Mouse (Mus musculus) heart, postnatal 0 days (tissue): ENCODE results near the gene Slit1. TPM values are rescaled to one million over a fixed set of nuclear protein-coding genes. Genes with fewer than 3 reads are reported as not detected.

Source experiments
- ATAC-seq: fragments of 200-750 bp; cut with Nextera tagmentation; 2 replicates; pipeline ENCODE4 v1.8.0; 2017; ENCODE audit warnings: low read depth, moderate number of reproducible peaks, moderate library complexity; ENCODE audit not compliant: insufficient read depth
- DNase-seq: peaks from one replicate; pipeline ENCODE4 v3.0.0-alpha.2; 2016; ENCODE audit warnings: low spot score
- H3K27ac ChIP-seq: fragments of 300-500 bp; sonication (generic); 2 replicates; pipeline ENCODE4 v1.5.1; 2014; ENCODE audit warnings: low read depth, mild to moderate bottlenecking
- H3K27me3 ChIP-seq: fragments of 300-500 bp; sonication (generic); 2 replicates; pipeline ENCODE4 v1.6.1; 2014; ENCODE audit warnings: low read length, mixed read lengths; ENCODE audit not compliant: control insufficient read depth, insufficient read depth
- H3K36me3 ChIP-seq: fragments of 300-500 bp; sonication (generic); replicated peaks from 2 replicates; pipeline ENCODE4 v1.6.1; 2014; ENCODE audit warnings: low read length, mixed read lengths; ENCODE audit not compliant: control insufficient read depth, insufficient read depth
- H3K4me1 ChIP-seq: fragments of 300-500 bp; sonication (generic); 2 replicates; pipeline ENCODE4 v1.6.1; 2014; ENCODE audit warnings: antibody characterized with exemption; ENCODE audit not compliant: control insufficient read depth, insufficient read depth
- H3K4me2 ChIP-seq: fragments of 300-500 bp; sonication (generic); 2 replicates; pipeline ENCODE4 v1.6.1; 2014; ENCODE audit warnings: low read depth, mild to moderate bottlenecking, low read length, moderate library complexity
- H3K4me3 ChIP-seq: fragments of 300-500 bp; sonication (generic); 2 replicates; pipeline ENCODE4 v1.5.1; 2014; ENCODE audit warnings: low read depth, low read length
- H3K9ac ChIP-seq: fragments of 300-500 bp; sonication (generic); replicated peaks from 2 replicates; pipeline ENCODE4 v1.6.1; 2014; ENCODE audit warnings: low read depth, low read length, mixed read lengths
- H3K9me3 ChIP-seq: fragments of 300-500 bp; sonication (generic); replicated peaks from 2 replicates; pipeline ENCODE4 v1.6.1; 2016; ENCODE audit warnings: low read length; ENCODE audit not compliant: control insufficient read depth
- CTCF ChIP-seq: IDR thresholded peaks from 2 replicates; pipeline ENCODE4 v1.5.1; 2016; ENCODE audit warnings: antibody characterized with exemption, control low read depth, low read depth
- EP300 ChIP-seq: IDR thresholded peaks from 2 replicates; pipeline ENCODE4 v1.6.1; 2016; ENCODE audit warnings: antibody characterized with exemption, low read depth
- WGBS: fragments of 180-500 bp; shearing (Covaris S2); extraction: QIAGEN DNeasy Blood & Tissue Kit; methylation state at CpG from one replicate; pipeline ENCODE4 v1.1.7; 2014; 5-methylcytosine and 5-hydroxymethylcytosine counted together
- microRNA-seq: library from miRNA; unstranded; fragments of <30 nt; microRNA quantifications from one replicate; pipeline ENCODE4, GENCODE M21; 2016
- polyA plus RNA-seq: library from polyadenylated mRNA; unstranded; fragments of >200 nt; fragmentation: Nextera tagmentation; extraction: Ambion mirVana; gene quantifications from 2 replicates; pipeline ENCODE4 v1.2.1, GENCODE M21; 2015
- total RNA-seq: library from RNA; depleted of rRNA; stranded (reverse); fragments of >200 nt; gene quantifications from 2 replicates; pipeline ENCODE4 v1.2.3, GENCODE M21; 2014; ENCODE audit warnings: low replicate concordance; rRNA removed

Slit1 gene
- total and polyA plus RNA-seq, 2 experiments from 2014 or later: 0.61 TPM; not detected in 1

GRCm38 (mm10) chr19:41560856-41561255, 182.6 kb downstream of the Slit1 start:
- ATAC-seq (no peak), DNase-seq (no peak)
- no peak overlapping the region for H3K4me3 ChIP-seq
- no peak for TF ChIP-seq EP300
- no peak for TF ChIP-seq CTCF
- H3K27me3 ChIP-seq: no peaks in the 10 kb centered on the region
- no peaks in the 10 kb centered on the region for H3K4me1 ChIP-seq
- WGBS: 91% methylated on average over 3 of the region's 3 CpGs
- no peaks in the 10 kb centered on the region for H3K9me3 ChIP-seq
- H3K4me2 ChIP-seq: no peak overlapping the region
- no peak overlapping the region for H3K27ac ChIP-seq
- H3K9ac ChIP-seq: no peak overlapping the region
- H3K36me3 ChIP-seq: peaks cover 29% of the 10 kb centered on the region

GRCm38 (mm10) chr19:41558891-41559486, 184.5 kb downstream of the Slit1 start:
- Histone ChIP-seq H3K4me1 (no peaks in the 10 kb centered on the region), H3K36me3 (peaks cover 35% of the 10 kb centered on the region), H3K27ac (no peak overlapping the region), H3K9ac (no peak overlapping the region), H3K4me2 (no peak overlapping the region), H3K27me3 (no peaks in the 10 kb centered on the region), H3K4me3 (no peak overlapping the region), H3K9me3 (no peaks in the 10 kb centered on the region)
- no peak for DNase-seq
- ATAC-seq: no peak
- WGBS: 91% methylated on average over 9 of the region's 9 CpGs
- TF ChIP-seq CTCF: no peak
- TF ChIP-seq EP300: no peak

- ATAC-seq: no peak
- H3K36me3 ChIP-seq: peaks cover 40% of the 10 kb centered on the region
- 87% methylated on average over 4 of the region's 4 CpGs for WGBS
Measured at GRCm38 (mm10) chr19:41557491-41557890, 186.0 kb downstream of the Slit1 start.

GRCm38 (mm10) chr19:41556981-41557380, 186.5 kb downstream of the Slit1 start:
- no peak overlapping the region for H3K9ac ChIP-seq
- TF ChIP-seq EP300 (no peak), CTCF (no peak)
- H3K27me3 ChIP-seq: no peaks in the 10 kb centered on the region
- no peak overlapping the region for H3K27ac ChIP-seq
- no peak overlapping the region for H3K4me2 ChIP-seq
- WGBS: 85% methylated on average over 4 of the region's 4 CpGs
- ATAC-seq (no peak), DNase-seq (no peak)
- peaks cover 40% of the 10 kb centered on the region for H3K36me3 ChIP-seq
- H3K4me1 ChIP-seq: no peaks in the 10 kb centered on the region
- H3K4me3 ChIP-seq: no peak overlapping the region
- H3K9me3 ChIP-seq: no peaks in the 10 kb centered on the region

More at GRCm38 (mm10) chr19:41557491-41557890, 186.0 kb downstream of the Slit1 start:
- Histone ChIP-seq H3K9ac (no peak overlapping the region), H3K9me3 (no peaks in the 10 kb centered on the region), H3K4me3 (no peak overlapping the region), H3K4me1 (no peaks in the 10 kb centered on the region), H3K4me2 (no peak overlapping the region), H3K27me3 (no peaks in the 10 kb centered on the region), H3K27ac (no peak overlapping the region)
- no peak for DNase-seq
- TF ChIP-seq EP300 (no peak), CTCF (no peak)

Small RNA genes lying within 50 kb of the gene (microRNA-seq; reads per million reads assigned to microRNA genes)
- not detected for gene Mir8091

Other genes with a start within 250 kb of the Slit1 start
- 5.1 and 9.4 TPM in 2 replicates for gene Gm340, start 161.3 kb downstream of the Slit1 start, total RNA-seq
- gene Gm340, start 161.3 kb downstream of the Slit1 start, polyA plus RNA-seq: 0.63 and 0.79 TPM in 2 replicates
- gene Arhgap19, start 58.4 kb upstream of the Slit1 start, total RNA-seq: 11.1 and 13.2 TPM in 2 replicates
- 2.4 and 2.7 TPM in 2 replicates for gene Arhgap19, start 58.4 kb upstream of the Slit1 start, polyA plus RNA-seq
- gene Frat1, start 86.3 kb upstream of the Slit1 start, total RNA-seq: 2.1 and 5.9 TPM in 2 replicates
- 3.4 and 5.2 TPM in 2 replicates for gene Frat1, start 86.3 kb upstream of the Slit1 start, polyA plus RNA-seq
- 5.6 and 8.7 TPM in 2 replicates for gene Frat2, start 104.5 kb upstream of the Slit1 start, total RNA-seq
- gene Frat2, start 104.5 kb upstream of the Slit1 start, polyA plus RNA-seq: 1.4 and 1.9 TPM in 2 replicates
- 4.5 and 7.7 TPM in 2 replicates for gene Rrp12, start 152.5 kb upstream of the Slit1 start, total RNA-seq
- 4.8 and 7.7 TPM in 2 replicates for gene Rrp12, start 152.5 kb upstream of the Slit1 start, polyA plus RNA-seq
- gene Pgam1, start 168.3 kb upstream of the Slit1 start, total RNA-seq: 290 and 335 TPM in 2 replicates
- gene Pgam1, start 168.3 kb upstream of the Slit1 start, polyA plus RNA-seq: 196 and 199 TPM in 2 replicates
- 1.7 and 14.9 TPM in 2 replicates for gene Exosc1, start 189.8 kb upstream of the Slit1 start, total RNA-seq
- 32.1 and 32.6 TPM in 2 replicates for gene Exosc1, start 189.8 kb upstream of the Slit1 start, polyA plus RNA-seq
- 44.3 and 53.2 TPM in 2 replicates for gene Zdhhc16, start 189.8 kb upstream of the Slit1 start, total RNA-seq
- gene Zdhhc16, start 189.8 kb upstream of the Slit1 start, polyA plus RNA-seq: 37.3 and 38.3 TPM in 2 replicates
- 34.9 and 39.3 TPM in 2 replicates for gene Mms19, start 237.5 kb upstream of the Slit1 start, total RNA-seq
- 11.5 and 13.1 TPM in 2 replicates for gene Mms19, start 237.5 kb upstream of the Slit1 start, polyA plus RNA-seq
- 29.6 and 38.7 TPM in 2 replicates for gene Ubtd1, start 238.1 kb upstream of the Slit1 start, total RNA-seq
- gene Ubtd1, start 238.1 kb upstream of the Slit1 start, polyA plus RNA-seq: 21.9 and 24.8 TPM in 2 replicates